Mouse (Mus musculus) layer of hippocampus, postnatal 14 days (tissue): Measurements from ENCODE around the gene Ccdc158. TPM values are rescaled to one million over a fixed set of nuclear protein-coding genes. Genes with fewer than 3 reads are reported as not detected.

Source experiments
- DNase-seq, 2 experiments: peaks; one replicate each; pipeline ENCODE4 v3.0.0; 2021 to 2022; ENCODE audit warnings: low spot score in 2 of 2, mixed read lengths in 1 of 2
- total RNA-seq, 2 experiments: library from RNA; stranded (reverse); gene quantifications; 2 replicates each; pipeline ENCODE4 v1.2.3; 2021

Gene Ccdc158
- total RNA-seq, 2 experiments from 2014 or later: 0.33 to 0.88 TPM

DNA sequence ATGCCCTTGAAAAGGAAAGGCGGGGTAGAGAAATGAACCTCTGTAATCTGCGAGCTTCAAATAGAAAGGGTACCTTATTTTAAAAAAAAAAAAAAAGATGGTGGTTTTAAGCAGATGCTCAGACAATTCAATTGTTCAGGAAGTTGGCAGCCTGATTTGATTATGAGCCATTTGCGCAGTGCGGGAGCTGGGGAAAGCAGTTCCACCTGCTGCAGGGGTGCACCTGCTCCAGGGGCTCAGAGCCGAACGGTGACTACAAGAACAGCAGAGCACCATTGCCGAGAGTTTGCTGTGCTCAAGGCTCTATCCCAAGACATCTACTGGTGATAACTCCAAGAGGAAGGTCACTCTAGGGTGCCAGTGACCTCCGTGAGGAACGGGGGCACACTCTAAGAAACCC lies 13.5 kb upstream of the Ccdc158 start:
- no peak for DNase-seq

DNA sequence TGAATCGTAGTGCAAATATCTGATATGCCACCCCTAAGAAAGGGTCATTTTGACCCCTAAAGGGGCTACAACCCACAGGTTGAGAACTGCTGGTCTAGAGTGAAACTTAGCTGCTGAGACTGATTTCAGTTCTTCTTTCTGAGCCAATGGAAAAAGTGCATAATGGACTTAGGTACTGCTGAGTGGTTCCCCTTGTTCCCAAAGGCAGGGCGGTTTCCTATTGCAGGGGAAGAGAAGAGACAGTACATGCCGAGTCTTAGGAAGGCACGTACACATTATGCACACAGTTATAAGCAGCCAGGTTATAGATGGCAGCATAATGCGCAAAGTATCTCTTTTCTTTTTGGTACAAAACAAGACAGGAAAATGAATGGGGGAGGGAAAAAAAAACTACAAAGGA lies 13.1 kb upstream of the Ccdc158 start:
- DNase-seq: no peak

- no peak for DNase-seq
Observed at GRCm38 (mm10) chr5:92684715-92685460, 9.8 kb upstream of the Ccdc158 start.

DNA sequence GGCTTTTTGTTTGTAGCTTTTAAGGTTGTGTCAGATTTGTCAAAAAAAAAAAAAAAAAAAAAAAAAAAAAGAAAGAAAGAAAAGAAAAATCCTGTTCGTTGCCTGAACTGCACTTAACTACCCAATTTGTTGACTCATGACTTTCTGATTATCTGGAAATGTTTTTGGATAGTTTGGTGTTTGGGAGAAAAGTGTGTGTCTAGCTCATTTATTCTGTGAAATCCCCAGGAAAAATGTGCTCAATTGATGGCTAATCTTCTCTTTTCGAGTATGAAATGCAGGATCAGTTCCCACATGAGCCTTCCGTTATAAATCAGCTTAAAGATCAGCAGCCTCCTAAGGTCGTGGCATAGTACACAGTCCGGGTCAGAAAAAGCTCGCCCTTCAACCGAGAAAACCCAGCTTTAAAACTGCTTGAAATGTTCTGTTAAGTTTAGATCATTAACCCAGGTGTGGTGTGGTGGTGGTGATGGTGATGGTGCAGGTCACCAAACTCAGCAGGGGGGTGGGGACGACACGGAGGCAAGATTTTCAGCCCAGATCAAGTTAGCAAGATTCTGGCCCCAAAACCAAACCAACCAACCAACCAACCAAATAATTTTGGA lies 8.9 kb upstream of the Ccdc158 start:
- DNase-seq: no peak

- DNase-seq: no peak
Observed at GRCm38 (mm10) chr5:92683351-92683807, 8.3 kb upstream of the Ccdc158 start, which contains the start of gene Shroom3. TSS of gene Shroom3 (plus strand) at chr5:92683435.

DNA sequence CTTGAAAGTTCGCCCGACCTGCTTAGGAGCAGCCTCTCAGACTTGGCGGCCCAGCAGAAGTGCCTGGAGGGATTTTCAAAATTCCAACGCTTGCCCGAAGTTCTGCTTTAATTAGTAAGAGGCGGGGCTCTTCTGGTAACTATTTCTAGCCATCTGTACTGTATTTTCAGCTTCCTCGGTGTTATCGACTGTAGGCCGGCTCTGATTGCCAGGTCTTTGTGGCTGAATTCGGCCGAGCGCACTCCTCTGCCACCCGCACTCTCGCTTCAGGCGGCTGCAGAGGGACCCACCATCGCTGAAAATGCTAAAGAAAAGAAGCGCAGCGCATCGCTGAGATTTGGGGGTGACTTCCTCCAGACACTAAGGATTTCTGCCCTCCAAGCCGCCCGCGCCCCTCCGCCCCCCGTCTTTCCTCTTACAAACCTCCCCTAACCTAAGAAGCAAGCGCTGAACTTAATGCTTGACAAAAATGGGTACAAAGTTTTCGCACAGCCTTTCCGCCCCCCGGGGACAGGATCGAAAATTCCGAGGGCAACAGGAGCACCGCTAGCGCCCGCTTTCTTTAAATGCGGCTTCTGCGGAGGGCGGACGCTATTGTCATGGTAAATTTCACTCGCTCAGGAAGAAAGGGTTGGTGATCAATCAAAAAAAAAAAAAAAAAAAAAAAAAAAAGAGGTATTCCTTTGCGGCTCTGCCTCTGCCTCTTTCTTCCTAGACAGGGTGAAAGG lies 7.7 kb upstream of the Ccdc158 start:
- peak in 1 of 2 experiments; percentile 12 for DNase-seq

DNA sequence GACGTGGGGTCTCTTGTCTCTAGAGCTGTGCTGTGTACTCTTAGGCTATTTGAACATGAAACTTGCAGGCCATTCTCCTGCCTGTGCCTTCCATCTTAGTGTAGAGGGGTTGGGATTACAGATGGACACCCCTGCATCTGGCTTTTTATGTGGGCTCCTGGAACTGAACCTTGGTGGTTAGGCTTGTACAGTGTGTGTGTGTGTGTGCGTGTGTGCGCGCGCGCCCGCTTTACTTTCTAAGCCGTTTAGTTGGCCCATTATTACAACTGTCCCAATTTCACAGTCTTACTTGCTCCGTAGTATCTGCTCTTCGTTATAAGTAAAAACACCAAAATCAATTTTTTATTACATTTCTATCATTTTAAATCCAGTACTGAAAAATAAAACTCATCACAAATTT lies 6.8 kb upstream of the Ccdc158 start:
- DNase-seq: no peak

DNA sequence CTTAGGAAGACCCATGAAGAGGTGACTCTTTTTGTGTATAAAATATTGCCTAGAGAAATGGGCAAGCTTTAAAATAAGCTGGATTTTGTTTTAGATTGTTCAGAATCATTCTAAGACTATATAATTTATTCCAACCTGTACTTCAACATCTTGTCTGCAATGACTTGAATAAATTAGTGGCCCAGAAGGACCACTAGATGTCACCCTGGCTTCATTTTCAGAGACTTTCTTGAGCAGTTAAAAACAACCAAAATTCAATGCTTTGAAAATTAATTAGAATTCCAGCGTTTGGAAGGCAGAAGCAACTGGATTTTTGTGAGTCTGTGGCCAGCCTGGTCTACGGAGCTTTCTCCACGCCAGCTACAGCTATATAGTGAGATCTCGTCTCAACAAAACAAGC lies 4.4 kb upstream of the Ccdc158 start:
- peak; percentile 31 to 73 for DNase-seq

GRCm38 (mm10) chr5:92675574-92675920 lies 476 bp upstream of the Ccdc158 start:
- DNase-seq: no peak

- no peak for DNase-seq
Observed at GRCm38 (mm10) chr5:92666860-92667259, 8.2 kb downstream of the Ccdc158 start.

DNA sequence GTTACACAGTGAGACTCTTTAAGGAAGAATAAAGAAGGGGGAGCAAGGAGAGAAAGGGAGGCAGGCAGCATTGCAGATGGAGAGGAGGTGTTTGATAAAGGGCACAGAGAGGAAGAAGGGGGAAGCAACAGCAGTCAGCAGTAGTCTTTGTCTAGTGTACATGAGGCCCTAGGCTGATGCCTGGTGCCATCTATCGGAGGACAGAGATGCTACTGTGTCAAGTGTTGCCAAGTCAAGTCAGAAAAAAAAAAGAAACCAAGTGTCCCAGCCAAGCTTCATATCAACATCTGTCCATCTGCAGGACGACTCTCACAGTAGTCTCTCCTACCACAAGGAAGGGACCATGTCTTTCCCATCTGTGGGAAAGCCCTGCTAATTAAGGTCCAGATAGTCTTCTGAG lies 10.8 kb downstream of the Ccdc158 start:
- no peak for DNase-seq

- DNase-seq: peak; percentile 52 to 67
Observed at GRCm38 (mm10) chr5:92656256-92656655, 18.8 kb downstream of the Ccdc158 start.

DNA sequence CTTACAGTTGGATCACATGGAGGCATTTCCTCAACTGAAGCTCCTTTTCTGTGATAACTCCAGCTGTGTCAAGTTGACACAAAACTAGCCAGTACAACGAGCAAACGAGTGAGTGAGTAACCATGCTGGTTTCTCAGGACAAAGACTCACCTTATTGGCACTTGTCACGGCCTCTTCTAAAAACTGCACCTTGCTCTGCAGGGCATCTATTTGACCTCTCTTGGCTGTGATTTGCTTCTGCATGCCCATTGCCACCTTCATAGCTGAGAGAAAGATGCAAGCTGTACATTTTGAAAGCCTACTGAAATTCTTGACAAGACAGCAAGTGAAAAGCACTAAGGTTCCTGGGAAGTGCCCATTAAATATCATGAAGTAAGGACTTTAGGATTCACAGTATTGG lies 34.2 kb downstream of the Ccdc158 start:
- no peak for DNase-seq

DNA sequence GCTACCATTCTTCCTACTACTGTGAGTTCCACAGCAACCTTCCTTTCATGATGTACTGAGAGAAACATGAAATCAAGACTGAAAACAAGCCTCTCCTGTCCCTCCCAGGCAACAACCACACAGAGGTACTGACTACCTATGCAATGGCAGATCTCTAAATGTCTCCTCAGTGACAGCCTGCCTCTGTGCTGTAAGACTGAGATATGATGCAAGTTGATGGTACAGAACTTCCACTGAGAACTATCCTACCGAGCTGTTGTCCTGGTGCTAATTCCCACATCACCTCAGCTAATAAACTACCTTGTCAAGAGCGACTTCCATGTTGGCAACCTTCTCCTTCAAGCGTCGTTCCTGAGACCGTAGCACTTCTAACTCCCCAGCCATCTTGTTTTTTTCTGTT lies 39.2 kb downstream of the Ccdc158 start:
- DNase-seq: no peak

DNA sequence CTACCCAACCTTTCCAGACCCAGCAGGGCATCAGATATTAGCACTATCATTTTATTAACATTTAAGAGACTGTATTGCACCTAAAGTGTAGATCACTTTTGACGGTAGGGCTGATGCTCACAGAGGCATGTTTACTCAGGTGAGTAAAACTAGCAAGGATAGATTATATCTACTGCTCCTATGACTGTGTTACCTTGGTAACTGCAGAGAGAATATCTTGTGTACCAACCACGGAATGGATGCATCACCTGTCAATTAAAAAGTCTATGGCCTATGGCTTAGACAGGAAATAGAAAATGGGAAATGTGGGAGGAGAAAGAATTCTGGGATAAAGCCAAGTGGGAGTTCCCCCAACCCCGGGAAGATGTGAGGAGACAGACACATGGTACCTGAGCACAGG lies 40.2 kb downstream of the Ccdc158 start:
- no peak for DNase-seq

DNA sequence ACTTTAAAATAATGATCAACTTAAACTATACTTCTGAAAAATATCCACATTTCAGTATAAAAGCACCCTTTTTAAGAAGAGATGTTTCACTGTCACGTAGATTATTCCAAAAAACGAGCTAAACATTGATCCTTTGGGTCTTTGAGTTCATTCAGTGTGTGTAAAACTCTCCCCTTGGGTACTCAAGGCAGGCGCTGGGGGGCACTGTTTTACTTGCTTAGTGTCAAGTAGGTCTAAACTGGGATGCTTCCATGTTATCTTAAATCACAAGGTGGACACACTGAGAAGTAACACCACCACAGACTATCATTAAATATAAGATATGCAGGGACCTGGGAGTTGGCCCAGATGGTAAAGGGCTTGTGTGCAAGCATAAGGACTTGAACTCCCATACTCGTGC lies 41.5 kb downstream of the Ccdc158 start:
- no peak for DNase-seq

- DNase-seq: no peak
Observed at GRCm38 (mm10) chr5:92627896-92628295, 47.2 kb downstream of the Ccdc158 start.

GRCm38 (mm10) chr5:92621883-92622282 lies 53.2 kb downstream of the Ccdc158 start:
- no peak for DNase-seq

DNA sequence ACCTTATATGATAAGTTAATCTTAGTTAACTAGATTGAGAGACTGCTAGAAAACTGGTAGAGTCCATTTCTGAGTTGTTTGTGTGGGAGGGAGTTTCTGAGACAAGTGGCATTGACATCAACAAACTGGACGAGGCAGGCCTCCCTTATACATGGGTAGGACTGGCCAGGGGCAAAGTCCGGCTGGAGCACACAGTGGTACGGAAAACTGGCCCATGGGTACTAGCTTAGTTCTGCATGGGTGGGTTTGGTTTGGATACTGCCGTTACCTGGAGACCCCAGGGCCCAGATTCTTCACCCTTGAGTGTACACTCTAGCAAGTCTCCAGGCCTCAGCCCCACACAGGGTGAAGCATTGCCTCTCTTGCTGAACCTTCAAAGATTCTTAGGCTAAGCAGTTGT lies 62.3 kb downstream of the Ccdc158 start:
- no peak for DNase-seq

GRCm38 (mm10) chr5:92607492-92608229 lies 67.4 kb downstream of the Ccdc158 start:
- DNase-seq: no peak

DNA sequence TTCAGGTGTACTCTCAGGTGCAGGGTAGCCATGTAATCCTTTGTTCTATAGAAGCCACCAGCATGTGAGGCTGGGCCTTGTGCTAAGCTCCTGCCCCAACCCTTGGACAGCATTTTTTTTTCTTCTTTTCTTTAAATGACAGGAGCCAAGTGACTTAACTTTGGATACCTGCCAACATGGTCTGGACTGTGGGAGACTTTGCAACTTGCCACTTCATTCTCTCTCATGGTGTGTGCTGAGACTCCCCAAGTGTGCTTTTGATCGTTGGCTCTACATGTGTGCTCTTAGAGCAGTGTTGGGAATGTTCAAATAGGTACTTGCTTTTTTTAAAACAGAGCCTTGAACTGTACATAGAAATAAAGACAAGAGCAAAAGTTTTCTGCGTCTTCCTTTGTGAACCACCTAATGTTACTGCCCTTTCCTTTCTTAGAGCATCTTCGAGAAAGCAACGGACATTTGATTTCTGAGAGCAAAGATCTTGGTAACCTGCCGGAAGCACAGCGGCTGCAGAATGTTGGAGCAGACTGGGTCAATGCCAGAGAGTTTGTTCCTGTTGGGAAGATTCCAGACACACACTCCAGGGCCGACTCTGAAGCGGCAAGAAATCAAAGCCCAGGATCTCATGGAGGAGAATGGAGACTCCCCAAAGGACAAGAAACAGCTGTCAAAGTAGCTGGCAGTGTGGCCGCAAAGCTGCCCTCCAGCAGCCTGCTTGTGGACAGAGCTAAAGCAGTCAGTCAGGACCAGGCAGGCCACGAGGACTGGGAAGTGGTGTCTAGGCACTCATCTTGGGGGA lies 70.4 kb downstream of the Ccdc158 start:
- peak in 1 of 2 experiments; percentile 12 for DNase-seq
